Mouse (Mus musculus) left cerebral cortex, adult 2 months (tissue): ENCODE results near the gene Slc17a5. TPM values are rescaled to one million over a fixed set of nuclear protein-coding genes. Genes with fewer than 3 reads are reported as not detected.

Source experiments
- DNase-seq, 2 experiments: peaks; one replicate each; pipeline ENCODE4 v3.0.0; 2021 to 2022; ENCODE audit warnings: low spot score in 2 of 2, mixed read lengths in 1 of 2; ENCODE audit errors: extremely low spot score in 1 of 2
- H3K27ac ChIP-seq: fragments of 200-600 bp; 2 replicates; pipeline ENCODE4 v1.8.1; 2022
- H3K4me3 ChIP-seq: fragments of 200-600 bp; 2 replicates; pipeline ENCODE4 v1.8.1; 2022
- CTCF ChIP-seq: fragments of 200-600 bp; IDR thresholded peaks from 2 replicates; pipeline ENCODE4 v1.8.1; 2022; ENCODE audit warnings: antibody characterized with exemption, mild to moderate bottlenecking, moderate library complexity
- intact Hi-C: fragments of 180-260 bp; cut with DNase I; formaldehyde crosslinking; loops from one replicate; pipeline ENCODE4 v1.15.1; 2025
- total RNA-seq, 2 experiments: library from RNA; stranded (reverse); gene quantifications; 2 replicates each; pipeline ENCODE4 v1.2.3; 2021

Slc17a5 gene
- total RNA-seq, 2 experiments from 2014 or later: 16.1 to 17.3 TPM

- intact Hi-C loops: loop anchor here (5.0 kb wide), 1 partner anchor 1126 kb away; no protein-coding TSS in a partner anchor
- TF ChIP-seq CTCF: no peak
- no peak overlapping the region for H3K4me3 ChIP-seq
- no peak overlapping the region for H3K27ac ChIP-seq
- no peak for DNase-seq
These were observed 8.1 kb upstream of the Slc17a5 start for GRCm38 (mm10) chr9:78595769-78596555.

DNA sequence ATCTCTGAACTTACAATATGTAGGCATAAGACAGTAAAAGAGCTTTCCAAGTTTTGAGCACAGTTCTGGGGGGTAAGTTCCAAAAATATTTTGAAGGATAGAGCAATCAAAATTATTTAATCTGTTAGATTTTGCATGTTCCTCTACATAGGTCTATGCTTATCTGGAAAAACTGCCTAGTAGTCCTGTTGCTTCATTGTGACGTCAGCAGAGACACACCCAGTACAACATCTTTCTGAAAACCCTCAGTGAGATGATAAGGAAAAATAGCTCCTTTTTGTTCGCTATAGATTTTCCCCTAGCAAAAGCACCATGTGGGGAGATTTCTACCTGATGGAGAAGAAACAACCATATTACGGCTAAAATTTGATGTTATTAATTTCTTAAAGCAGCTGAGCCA lies 7.4 kb upstream of the Slc17a5 start:
- intact Hi-C loops: loop anchor here (5.0 kb wide), 1 partner anchor 1127 kb away; no protein-coding TSS in a partner anchor
- no peak for DNase-seq

DNA sequence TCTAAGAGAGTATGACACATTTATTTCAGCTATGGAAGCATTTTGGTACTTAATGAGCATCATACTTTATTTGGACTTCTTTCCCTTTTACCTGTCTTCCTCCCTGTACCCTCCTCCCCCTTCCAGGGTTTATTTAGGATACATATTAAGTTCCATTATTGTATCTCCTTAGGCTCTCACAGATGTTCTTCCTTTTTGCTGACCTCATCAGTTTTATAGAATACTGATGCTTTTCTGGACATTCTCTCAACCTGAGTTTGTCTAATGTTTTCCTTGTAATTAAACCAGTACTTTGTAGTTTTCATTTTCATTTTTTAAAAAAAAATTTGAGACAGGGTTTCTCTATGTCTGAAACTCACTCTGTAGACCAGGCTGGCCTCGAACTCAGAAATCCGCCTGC lies 2.6 kb upstream of the Slc17a5 start:
- intact Hi-C loops: no loop called here
- no peak for DNase-seq
- no peak for TF ChIP-seq CTCF
- Histone ChIP-seq H3K4me3 (no peak overlapping the region), H3K27ac (no peak overlapping the region)

More for the DNA sequence above, 7.4 kb upstream of the Slc17a5 start:
- TF ChIP-seq CTCF: no peak
- Histone ChIP-seq H3K27ac (no peak overlapping the region), H3K4me3 (no peak overlapping the region)

DNA sequence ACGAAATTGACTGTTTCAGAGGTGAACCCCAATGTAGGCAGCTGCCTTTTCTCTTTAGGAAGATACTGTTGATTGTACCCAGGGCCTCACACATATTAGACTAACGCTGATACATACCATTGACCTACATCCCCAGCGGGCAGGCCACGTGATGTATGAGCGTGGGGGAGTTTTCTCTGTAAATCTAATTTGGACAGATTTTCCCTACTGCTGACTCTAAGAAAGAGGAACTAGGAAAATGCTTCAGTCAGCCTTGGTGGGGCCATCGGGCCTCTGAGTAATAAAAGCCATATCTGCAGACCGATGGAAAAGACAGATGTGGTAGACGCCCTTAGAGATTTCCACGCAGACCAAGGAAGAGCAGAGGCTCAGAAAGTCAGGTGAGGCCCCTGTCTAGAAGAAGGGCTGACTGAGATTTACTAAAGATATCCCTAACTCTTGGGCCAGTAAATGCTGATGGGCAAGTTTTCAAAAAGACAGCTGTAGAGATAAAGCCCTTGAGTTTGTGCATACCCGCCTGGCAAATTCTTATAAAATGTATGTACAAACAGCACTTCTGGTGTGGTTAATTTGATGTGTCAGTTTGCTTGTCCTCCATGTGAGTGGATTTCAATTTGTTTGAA lies 681 bp upstream of the Slc17a5 start:
- peak in 1 of 2 experiments; percentile 18 for DNase-seq
- peak overlapping the region; percentile 87 for H3K4me3 ChIP-seq
- intact Hi-C loops: no loop called here
- no peak for TF ChIP-seq CTCF
- H3K27ac ChIP-seq: peak overlapping the region; percentile 83

DNA sequence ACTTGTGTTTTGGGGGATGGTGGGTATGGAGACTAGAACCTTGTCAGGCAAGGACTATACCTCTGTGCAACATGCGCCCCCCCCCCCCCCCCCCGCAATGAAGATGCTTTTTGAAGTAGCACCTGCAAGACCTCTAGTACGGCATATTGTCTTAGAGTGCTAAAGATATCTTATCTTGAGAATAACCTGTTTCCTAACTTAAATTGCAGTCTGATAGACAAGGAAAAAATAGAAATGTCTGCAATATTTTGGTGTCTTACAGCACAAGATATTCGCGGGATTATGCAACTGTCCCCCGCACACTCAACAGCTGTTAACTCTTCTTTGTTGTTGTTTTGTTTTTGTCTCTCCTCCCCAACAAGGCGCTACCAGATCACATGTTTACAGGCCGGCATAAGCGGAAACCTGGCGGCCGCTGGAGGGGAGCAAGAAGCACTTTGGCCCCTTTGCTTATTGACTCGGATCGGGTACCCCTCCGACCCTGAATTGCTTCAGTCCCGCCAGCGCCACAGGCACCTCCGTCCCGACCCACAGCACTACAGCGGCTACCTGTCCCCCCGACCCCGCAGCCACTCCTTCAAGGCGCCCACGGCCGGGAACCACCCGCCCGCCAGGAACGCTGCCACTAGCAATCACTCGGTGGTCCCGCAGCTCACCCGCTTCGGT lies 490 bp downstream of the Slc17a5 start:
- no peak for DNase-seq
- H3K4me3 ChIP-seq: peak overlapping the region; percentile 87
- intact Hi-C loops: no loop called here
- H3K27ac ChIP-seq: peak overlapping the region; percentile 83
- TF ChIP-seq CTCF: peak; percentile 1; the same call in 1 of the 2 replicates

DNA sequence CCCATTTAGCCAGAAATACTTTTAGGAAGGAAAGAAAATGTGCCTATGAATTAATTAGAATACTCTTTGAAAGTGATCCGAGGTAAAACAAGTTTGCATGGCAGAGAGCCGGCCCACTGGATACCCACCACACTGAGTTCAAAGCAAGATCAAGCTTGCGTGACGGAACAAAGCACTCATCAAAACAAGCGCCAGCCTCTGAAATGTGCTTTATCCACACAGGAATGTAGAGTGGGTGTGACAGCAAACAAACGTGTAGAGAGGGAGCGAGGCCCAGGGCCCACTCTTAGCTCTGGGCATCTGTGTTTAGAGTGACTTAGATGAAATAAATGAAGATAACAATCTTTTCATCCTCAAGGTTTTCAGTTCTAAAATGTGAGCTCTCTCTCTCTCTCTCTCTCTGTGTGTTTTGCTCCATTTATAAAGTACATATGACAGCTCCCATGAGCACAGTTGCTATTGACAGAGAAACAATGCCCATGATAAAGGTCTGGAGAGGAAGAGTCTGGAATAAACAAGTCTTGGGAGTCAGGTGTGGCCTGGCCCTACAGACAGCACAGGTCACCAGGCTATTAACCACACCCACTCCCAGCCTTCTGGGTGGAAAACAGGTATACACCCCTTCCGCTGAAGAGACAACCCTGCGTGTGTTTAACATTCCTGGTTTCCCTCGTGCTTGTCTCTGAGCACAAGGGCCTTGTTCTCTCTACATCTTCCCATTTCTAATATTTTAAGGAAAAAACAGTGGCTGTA lies 8.0 kb downstream of the Slc17a5 start:
- no peak for TF ChIP-seq CTCF
- DNase-seq: no peak
- no peak overlapping the region for H3K4me3 ChIP-seq
- no peak overlapping the region for H3K27ac ChIP-seq
- intact Hi-C loops: no loop called here

GRCm38 (mm10) chr9:78578824-78579223 lies 9.0 kb downstream of the Slc17a5 start:
- Histone ChIP-seq H3K4me3 (no peak overlapping the region), H3K27ac (no peak overlapping the region)
- intact Hi-C loops: no loop called here
- TF ChIP-seq CTCF: no peak
- DNase-seq: no peak

GRCm38 (mm10) chr9:78576466-78576865 lies 11.4 kb downstream of the Slc17a5 start:
- intact Hi-C loops: no loop called here
- TF ChIP-seq CTCF: no peak
- Histone ChIP-seq H3K4me3 (no peak overlapping the region), H3K27ac (no peak overlapping the region)
- no peak for DNase-seq

DNA sequence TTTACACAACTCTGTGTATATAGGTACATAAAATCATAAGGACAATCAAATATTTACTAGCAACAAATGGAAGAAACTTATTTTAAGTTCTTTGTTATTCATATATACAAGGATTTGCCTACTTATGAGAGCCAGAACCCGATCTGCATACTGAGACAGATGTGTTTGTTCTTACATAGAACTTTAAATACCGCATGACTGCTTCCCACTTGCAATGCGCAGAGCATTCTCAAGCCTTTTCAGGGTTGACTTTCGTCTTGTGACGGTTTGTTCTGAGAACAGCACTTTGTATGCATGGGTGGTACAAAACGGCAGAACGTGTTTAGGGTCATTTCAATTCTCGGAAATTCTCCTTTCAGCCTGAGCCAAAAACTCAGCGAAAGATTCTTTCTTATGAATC lies 17.9 kb downstream of the Slc17a5 start:
- Histone ChIP-seq H3K27ac (no peak overlapping the region), H3K4me3 (no peak overlapping the region)
- DNase-seq: no peak
- intact Hi-C loops: no loop called here
- TF ChIP-seq CTCF: no peak

DNA sequence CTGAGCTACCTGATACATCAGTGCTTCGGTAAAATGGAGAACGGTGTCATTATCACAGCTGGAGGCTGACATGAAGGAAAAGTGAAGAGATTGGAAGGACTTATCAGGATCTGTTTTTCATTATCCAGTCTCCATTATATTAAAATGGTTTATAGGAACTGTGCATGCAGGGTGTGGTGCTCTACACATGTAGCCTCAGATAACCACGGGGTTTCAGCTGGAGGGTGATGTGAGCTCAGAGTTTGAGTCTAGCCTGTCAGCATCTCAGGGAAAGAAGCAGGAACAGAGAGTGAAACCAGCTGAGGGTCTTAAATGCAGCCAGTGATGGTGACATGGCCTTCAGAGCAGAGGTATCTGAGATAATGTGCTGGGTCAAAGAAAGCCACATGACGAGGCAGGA lies 28.4 kb downstream of the Slc17a5 start:
- Histone ChIP-seq H3K27ac (no peak overlapping the region), H3K4me3 (no peak overlapping the region)
- DNase-seq: no peak
- no peak for TF ChIP-seq CTCF
- intact Hi-C loops: no loop called here

DNA sequence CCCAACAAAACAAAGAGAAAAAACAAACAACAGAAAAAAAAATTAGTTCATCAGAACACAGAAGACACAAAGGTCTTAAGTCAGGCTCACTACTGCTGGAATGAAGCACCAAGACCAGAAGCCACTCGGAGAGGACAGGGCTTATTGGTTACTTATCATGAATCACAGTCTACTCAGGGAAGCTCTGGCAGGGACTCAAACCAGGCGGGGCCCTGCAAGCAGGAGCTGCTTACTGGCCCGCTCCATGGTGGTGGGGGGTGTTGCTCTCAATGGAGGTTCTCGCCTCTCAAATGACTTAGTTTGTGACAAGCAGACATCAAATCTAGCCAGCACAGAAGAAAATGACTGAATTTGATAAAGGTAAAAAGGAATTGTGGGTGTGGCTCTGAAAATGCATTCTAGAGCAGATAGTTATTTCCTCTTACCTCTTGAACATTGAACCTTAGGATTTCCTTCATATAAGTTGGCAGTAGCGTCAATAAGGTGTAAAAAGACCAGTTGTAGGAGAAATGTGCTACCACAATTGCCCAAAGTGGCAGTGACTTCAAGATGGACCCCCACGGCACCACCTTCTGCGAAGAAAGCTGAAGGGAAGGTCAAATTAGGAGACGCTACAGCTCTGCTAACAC lies 29.1 kb downstream of the Slc17a5 start:
- intact Hi-C loops: no loop called here
- TF ChIP-seq CTCF: no peak
- no peak for DNase-seq
- H3K4me3 ChIP-seq: no peak overlapping the region
- no peak overlapping the region for H3K27ac ChIP-seq
